ENCODE assay signal across 21 mouse cellular contexts in the genomic region with DNA sequence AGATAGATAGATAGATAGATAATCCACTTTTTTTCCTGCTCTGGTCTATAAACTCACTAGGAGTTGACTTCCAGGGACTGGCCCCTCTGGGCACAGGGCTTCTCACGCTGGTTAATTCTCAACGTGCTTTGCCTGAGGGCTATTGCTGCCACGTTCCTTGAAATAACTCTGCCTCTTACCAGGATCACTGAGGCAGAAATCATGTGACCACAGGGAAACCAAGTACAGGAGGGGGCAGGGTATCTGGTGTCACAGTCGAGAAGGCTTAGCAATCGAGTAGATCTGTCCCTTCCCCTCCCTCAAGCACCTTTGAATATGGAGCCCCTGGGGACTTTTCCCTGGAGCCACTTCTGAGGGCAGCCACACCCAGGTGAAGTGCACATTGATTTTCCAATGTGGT.
"Had no signal": no experiment of that assay in that cellular context is flagged by ENCODE, and none has a peak within 500 bp of the region (broad histone marks: within the 10 kb centered on the region; RNA-seq: fewer than 3 reads in every experiment).

No protein-coding gene starts in this region.

- H3K36me3 ChIP-seq: limb, embryonic 12.5 days; limb, embryonic 15.5 days; lung, embryonic 15.5 days; midbrain, embryonic 10.5 days; midbrain, embryonic 13.5 days; neural tube, embryonic 13.5 days had no signal

- H3K4me1 ChIP-seq: limb, embryonic 15.5 days; lung, embryonic 15.5 days; megakaryocyte, embryonic 14.5 days; midbrain, embryonic 10.5 days; midbrain, embryonic 13.5 days; neural tube, embryonic 13.5 days had no signal

- H3K4me3 ChIP-seq: limb, embryonic 12.5 days; limb, embryonic 15.5 days; lung, embryonic 15.5 days; megakaryocyte, embryonic 14.5 days; midbrain, embryonic 10.5 days; midbrain, embryonic 13.5 days; myocyte; neural tube, embryonic 13.5 days had no signal

- H3K27me3 ChIP-seq: limb, embryonic 15.5 days; lung, embryonic 15.5 days; midbrain, embryonic 13.5 days; neural tube, embryonic 13.5 days had no signal

- ATAC-seq: intestine, postnatal 0 days; midbrain, embryonic 13.5 days; midbrain, embryonic 16.5 days had no signal

- H3K9ac ChIP-seq: limb, embryonic 12.5 days; limb, embryonic 15.5 days; liver, embryonic 14.5 days; lung, embryonic 15.5 days; midbrain, embryonic 13.5 days; neural tube, embryonic 13.5 days had no signal

- H3K4me2 ChIP-seq: limb, embryonic 12.5 days; limb, embryonic 15.5 days; liver, embryonic 11.5 days; lung, embryonic 15.5 days; midbrain, embryonic 13.5 days; neural tube, embryonic 13.5 days had no signal

- DNase-seq: lung, adult 18-20 months; lung, postnatal 10 days; lung, postnatal 36 days; right cerebral cortex, adult 18-20 months; right cerebral cortex, postnatal 14 days; right cerebral cortex, postnatal 4 days; thymus, postnatal 25 days had no signal

- H3K27ac ChIP-seq: kidney, postnatal 0 days; limb, embryonic 12.5 days; limb, embryonic 15.5 days; liver, embryonic 14.5 days; lung, embryonic 15.5 days; midbrain, embryonic 10.5 days; midbrain, embryonic 13.5 days; neural tube, embryonic 13.5 days; stomach, postnatal 0 days had no signal

- H3K9me3 ChIP-seq: limb, embryonic 12.5 days; limb, embryonic 15.5 days; lung, embryonic 15.5 days; megakaryocyte, embryonic 14.5 days; midbrain, embryonic 10.5 days; midbrain, embryonic 13.5 days; neural tube, embryonic 13.5 days had no signal
